Mouse (Mus musculus): Measurements from ENCODE around the gene Tmem238l.

The Tmem238l gene

GRCm38 (mm10) chr11:66981336-66982115 is 25.1 kb downstream of the Tmem238l start:
- DNase-seq: no peak

- no peak for DNase-seq
These were observed 26.4 kb downstream of the Tmem238l start for GRCm38 (mm10) chr11:66982794-66983193.

DNA sequence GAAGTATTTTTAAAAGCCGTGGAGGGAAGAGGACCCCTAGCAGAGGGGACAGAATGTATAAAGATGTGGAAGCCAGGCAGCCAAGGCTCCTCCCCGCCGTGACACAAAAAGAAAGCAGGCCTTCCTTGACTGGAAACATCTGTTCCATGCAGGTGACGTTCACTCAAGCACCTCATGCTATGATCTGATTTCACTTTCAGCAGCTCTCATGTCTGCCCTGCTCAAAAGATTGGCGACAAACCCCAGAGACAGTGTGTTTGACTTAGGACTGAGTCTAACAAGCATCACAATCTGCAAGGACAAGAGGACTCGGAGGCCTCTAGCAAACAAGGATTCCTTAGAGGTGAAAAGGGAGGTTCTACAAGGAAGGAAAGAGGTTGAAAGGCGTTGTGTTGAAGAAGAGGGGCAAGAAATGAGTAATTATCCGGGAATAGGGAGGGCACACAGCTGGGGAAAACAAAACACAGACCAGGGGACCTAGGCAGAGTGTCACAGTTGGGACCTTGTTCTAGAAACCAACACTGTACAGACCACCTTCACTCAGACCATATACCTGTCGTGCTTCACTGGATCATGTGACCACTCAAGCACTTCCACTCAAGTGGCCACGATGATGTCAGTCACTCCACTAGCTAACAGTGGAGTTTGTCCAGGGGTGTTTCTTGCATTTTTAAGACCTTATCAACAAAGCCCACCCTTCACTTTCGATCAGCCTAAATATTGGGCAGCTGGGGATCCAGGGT is 27.2 kb downstream of the Tmem238l start:
- no peak for DNase-seq

GRCm38 (mm10) chr11:66984165-66985135 is 28.0 kb downstream of the Tmem238l start:
- peak; percentile 83 for DNase-seq

- no peak for DNase-seq
These were observed 28.8 kb downstream of the Tmem238l start for GRCm38 (mm10) chr11:66985136-66985702.

DNA sequence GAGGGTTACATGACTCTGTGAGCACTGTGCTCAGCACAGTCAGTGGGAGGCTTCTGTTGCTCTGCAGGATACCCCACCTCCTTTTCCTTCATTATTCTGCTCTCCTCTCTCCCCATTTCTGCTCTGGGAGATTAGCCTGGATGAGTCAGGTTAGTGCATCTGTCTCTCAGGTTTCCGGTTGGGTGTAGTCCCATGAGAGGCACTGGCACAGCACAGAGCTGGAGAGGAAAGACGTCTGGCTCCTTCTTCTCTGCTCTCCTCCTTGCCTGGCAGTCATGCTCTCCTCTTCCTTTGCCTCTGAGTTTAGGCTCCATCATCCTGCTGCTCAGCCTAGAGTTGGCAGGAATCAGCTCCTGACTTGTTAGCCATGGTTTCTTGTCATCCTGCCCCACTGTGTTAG is 35.7 kb downstream of the Tmem238l start:
- no peak for DNase-seq

DNA sequence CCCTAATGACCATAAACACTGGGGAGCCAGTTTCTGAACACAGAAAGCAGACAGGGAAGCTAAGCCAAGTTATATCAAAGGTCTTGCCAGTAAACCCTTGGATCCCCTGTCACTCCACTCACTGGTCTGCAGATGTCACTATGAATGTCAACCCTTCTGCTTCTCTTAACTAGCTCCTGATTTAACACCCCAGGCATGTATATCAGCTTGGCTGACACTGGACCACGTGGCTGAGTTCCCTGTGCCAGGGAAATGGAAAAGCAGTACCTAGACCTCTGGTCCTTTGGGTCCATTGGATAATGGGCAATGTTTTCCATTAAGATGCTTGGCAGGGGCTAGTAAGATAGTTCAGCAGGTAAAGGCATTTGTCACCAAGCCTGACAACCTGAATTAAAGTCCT is 37.2 kb downstream of the Tmem238l start:
- peak; percentile 7 for DNase-seq

DNA sequence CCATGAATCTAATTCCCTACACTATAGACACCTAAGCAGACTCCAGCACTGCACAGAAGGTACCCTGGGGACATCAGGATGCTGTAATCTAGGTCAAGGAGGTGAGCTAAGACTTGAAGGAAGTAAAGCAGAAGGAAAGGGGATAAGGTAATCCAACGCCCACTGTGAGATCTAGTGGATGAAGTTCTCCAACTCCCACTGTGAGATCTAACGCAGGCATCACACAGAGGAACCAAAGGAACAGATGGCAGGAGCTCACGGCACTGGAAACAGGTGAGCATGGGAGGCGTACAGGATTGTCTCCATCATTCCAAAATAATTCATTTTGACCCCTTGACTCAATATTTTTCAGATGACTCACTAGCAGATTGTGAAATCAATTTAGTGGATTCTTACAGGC is 40.0 kb downstream of the Tmem238l start:
- DNase-seq: peak; percentile 62

DNA sequence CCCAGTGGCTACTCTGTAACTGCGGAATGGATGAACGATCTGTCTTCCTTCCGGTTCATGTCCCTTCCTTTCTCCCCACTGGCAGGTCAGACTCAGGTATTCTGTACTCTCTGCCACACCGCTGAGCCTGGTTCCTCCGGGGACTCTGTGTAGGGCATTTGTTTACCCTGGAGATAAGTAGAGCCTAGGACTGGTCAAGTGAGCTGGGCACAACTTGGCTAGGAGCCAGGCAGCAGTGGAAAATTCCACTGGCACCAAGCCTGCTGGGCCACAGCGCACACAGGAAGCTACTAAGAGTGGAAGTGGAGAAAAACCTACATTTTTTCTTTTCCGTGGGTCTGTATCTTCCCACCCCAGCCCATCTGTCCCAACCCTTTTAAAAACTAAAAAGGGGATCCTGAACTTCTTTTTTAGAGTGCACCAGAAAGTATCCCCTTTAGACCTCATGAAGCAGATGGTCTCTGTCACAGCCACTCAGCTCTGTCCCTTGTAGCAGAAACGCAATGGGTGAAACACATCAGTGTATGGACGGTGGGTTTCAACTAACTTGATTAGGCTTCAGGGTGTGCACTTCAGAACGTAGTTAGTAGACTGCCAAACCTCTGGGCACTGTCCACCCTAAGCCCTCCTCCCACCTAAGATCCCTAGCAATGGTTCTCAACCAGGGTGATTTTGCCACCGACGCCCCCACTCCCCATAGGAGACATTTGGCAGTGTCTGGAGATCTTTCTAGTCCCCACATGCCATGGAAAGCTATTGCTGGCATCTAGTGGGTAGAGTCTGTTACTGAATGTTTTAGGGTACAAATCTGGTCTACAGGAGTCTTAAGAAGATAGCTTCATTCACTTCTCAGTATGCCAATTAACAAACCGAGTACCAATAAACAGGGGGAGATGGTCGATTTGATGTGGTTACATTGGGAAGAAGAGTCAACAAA is 42.3 kb downstream of the Tmem238l start:
- peak; percentile 61 for DNase-seq

- no peak for DNase-seq
These were observed 44.2 kb downstream of the Tmem238l start for GRCm38 (mm10) chr11:67000671-67001070.

GRCm38 (mm10) chr11:67001717-67002116 is 45.3 kb downstream of the Tmem238l start:
- no peak for DNase-seq

- DNase-seq: no peak
These were observed 46.5 kb downstream of the Tmem238l start for GRCm38 (mm10) chr11:67002911-67003310.

DNA sequence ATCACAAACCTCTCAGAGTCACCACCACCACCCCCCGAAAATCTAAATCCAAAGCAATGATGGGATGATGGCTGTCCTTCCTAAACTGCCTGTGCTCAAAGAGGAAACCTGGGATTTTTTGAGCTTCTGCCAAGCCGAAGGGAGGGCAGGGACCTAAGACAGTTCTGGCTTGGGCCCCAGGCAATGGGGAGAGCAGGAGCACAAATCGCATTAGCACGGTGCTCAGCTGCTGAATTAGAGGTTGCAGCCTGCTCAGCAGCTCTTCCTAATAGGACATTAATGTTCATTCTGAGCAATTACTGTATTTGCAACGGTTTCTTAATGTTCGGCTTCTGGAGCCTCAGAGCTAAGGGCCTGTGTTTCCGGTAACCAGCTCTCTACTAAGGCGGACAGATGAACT is 51.5 kb downstream of the Tmem238l start:
- no peak for DNase-seq

DNA sequence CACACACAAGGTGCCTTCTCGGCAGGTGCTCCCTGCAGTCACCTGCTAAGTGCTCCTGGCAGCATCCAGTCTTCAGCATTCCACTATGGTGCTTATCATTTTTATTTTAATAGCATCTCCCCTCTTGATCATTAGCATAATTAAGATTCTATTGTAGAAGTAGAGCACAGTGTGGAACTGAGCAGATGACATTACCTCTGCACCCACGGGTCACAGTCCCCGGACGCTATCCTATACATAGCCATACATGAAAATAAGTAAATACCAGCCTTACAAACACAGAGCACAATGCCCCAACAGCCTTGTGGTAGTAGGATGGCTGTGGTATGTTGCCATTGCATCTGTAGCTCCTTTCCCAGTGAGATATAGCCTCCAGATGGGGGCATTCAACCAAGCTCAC is 52.1 kb downstream of the Tmem238l start:
- no peak for DNase-seq

GRCm38 (mm10) chr11:67010430-67010829 is 54.0 kb downstream of the Tmem238l start:
- DNase-seq: no peak

- no peak for DNase-seq
These were observed 55.2 kb downstream of the Tmem238l start for GRCm38 (mm10) chr11:67011635-67012034.

All from cerebellum, adult 9-10 months (tissue).